Mouse (Mus musculus): ENCODE measurements at regions not wholly inside any gene's neighbourhood (a gene's known extent, or its start where the extent isn't known, plus 50 kb on each side); places are given as distances from the start of the nearest gene placed in this dataset.

- H3K9ac ChIP-seq = no peak overlapping the region
- WGBS = 84% methylated on average over 4 of the region's 4 CpGs
- H3K27ac ChIP-seq = no peak overlapping the region
- H3K27me3 ChIP-seq = no peaks in the 10 kb centered on the region
- no peaks in the 10 kb centered on the region for H3K36me3 ChIP-seq
- H3K9me3 ChIP-seq = no peaks in the 10 kb centered on the region
- no peaks in the 10 kb centered on the region for H3K4me1 ChIP-seq (replicated peaks)
- H3K4me2 ChIP-seq = no peak overlapping the region
- no peak for ATAC-seq (ENCODE audit: low FRiP score)
- H3K4me3 ChIP-seq = no peak overlapping the region
Observed at GRCm38 (mm10) chr4:47781039-47781438, 263.9 kb upstream of the Nr4a3 start.

- no peaks in the 10 kb centered on the region for H3K4me1 ChIP-seq (replicated peaks)
- H3K9ac ChIP-seq = no peak overlapping the region
- H3K27me3 ChIP-seq = no peaks in the 10 kb centered on the region
- ATAC-seq (ENCODE audit: low FRiP score) = no peak
- H3K9me3 ChIP-seq = no peaks in the 10 kb centered on the region
- no peak overlapping the region for H3K27ac ChIP-seq
- WGBS = 76% methylated on average over 4 of the region's 4 CpGs
- no peak overlapping the region for H3K4me3 ChIP-seq
- no peaks in the 10 kb centered on the region for H3K36me3 ChIP-seq
- H3K4me2 ChIP-seq = no peak overlapping the region
Observed at GRCm38 (mm10) chr4:47796977-47797376, 248.0 kb upstream of the Nr4a3 start.

- Histone ChIP-seq H3K36me3 (no peaks in the 10 kb centered on the region), H3K9ac (no peak overlapping the region), H3K27ac (no peak overlapping the region), H3K9me3 (no peaks in the 10 kb centered on the region), H3K4me3 (no peak overlapping the region), H3K27me3 (no peaks in the 10 kb centered on the region), H3K4me2 (no peak overlapping the region), H3K4me1 (replicated peaks) (no peaks in the 10 kb centered on the region)
- no peak for ATAC-seq (ENCODE audit: low FRiP score)
- WGBS = 95% methylated on average over 5 of the region's 5 CpGs
Observed at GRCm38 (mm10) chr4:47799165-47799564, 245.8 kb upstream of the Nr4a3 start.

GRCm38 (mm10) chr4:47803111-47803510 lies 241.8 kb upstream of the Nr4a3 start:
- no peak for ATAC-seq (ENCODE audit: low FRiP score)
- H3K9ac ChIP-seq = no peak overlapping the region
- H3K9me3 ChIP-seq = no peaks in the 10 kb centered on the region
- no peaks in the 10 kb centered on the region for H3K36me3 ChIP-seq
- no peaks in the 10 kb centered on the region for H3K4me1 ChIP-seq (replicated peaks)
- H3K4me3 ChIP-seq = no peak overlapping the region
- H3K4me2 ChIP-seq = no peak overlapping the region
- no peak overlapping the region for H3K27ac ChIP-seq
- no peaks in the 10 kb centered on the region for H3K27me3 ChIP-seq
- WGBS = 87% methylated on average over 3 of the region's 3 CpGs

GRCm38 (mm10) chr4:47807877-47808276 lies 237.1 kb upstream of the Nr4a3 start:
- no peaks in the 10 kb centered on the region for H3K36me3 ChIP-seq
- H3K9ac ChIP-seq = no peak overlapping the region
- no peak for ATAC-seq (ENCODE audit: low FRiP score)
- no peak overlapping the region for H3K27ac ChIP-seq
- H3K4me2 ChIP-seq = no peak overlapping the region
- no peaks in the 10 kb centered on the region for H3K9me3 ChIP-seq
- no peak overlapping the region for H3K4me3 ChIP-seq
- 2% methylated on average over 3 of the region's 3 CpGs for WGBS
- no peaks in the 10 kb centered on the region for H3K4me1 ChIP-seq (replicated peaks)
- no peaks in the 10 kb centered on the region for H3K27me3 ChIP-seq

GRCm38 (mm10) chr4:47814030-47814429 lies 230.9 kb upstream of the Nr4a3 start:
- H3K27ac ChIP-seq = no peak overlapping the region
- no peak for ATAC-seq (ENCODE audit: low FRiP score)
- H3K4me1 ChIP-seq (replicated peaks) = no peaks in the 10 kb centered on the region
- no peak overlapping the region for H3K4me2 ChIP-seq
- no peak overlapping the region for H3K4me3 ChIP-seq
- 88% methylated on average over 7 of the region's 7 CpGs for WGBS
- no peak overlapping the region for H3K9ac ChIP-seq
- H3K9me3 ChIP-seq = no peaks in the 10 kb centered on the region
- H3K36me3 ChIP-seq = no peaks in the 10 kb centered on the region
- no peaks in the 10 kb centered on the region for H3K27me3 ChIP-seq

- no peak overlapping the region for H3K27ac ChIP-seq
- H3K4me2 ChIP-seq = no peak overlapping the region
- no peaks in the 10 kb centered on the region for H3K9me3 ChIP-seq
- WGBS = 90% methylated on average over 18 of the region's 18 CpGs
- H3K4me1 ChIP-seq (replicated peaks) = no peaks in the 10 kb centered on the region
- no peak for ATAC-seq (ENCODE audit: low FRiP score)
- no peaks in the 10 kb centered on the region for H3K27me3 ChIP-seq
- H3K4me3 ChIP-seq = no peak overlapping the region
- no peak overlapping the region for H3K9ac ChIP-seq
- H3K36me3 ChIP-seq = no peaks in the 10 kb centered on the region
Observed at GRCm38 (mm10) chr4:47818371-47819159, 226.4 kb upstream of the Nr4a3 start.

- no peak for ATAC-seq (ENCODE audit: low FRiP score)
- Histone ChIP-seq H3K27me3 (no peaks in the 10 kb centered on the region), H3K9ac (no peak overlapping the region), H3K4me3 (no peak overlapping the region), H3K36me3 (no peaks in the 10 kb centered on the region), H3K27ac (no peak overlapping the region), H3K9me3 (no peaks in the 10 kb centered on the region), H3K4me2 (no peak overlapping the region), H3K4me1 (replicated peaks) (no peaks in the 10 kb centered on the region)
- 100% methylated on average over 1 of the region's 1 CpGs for WGBS
Observed at GRCm38 (mm10) chr4:47820562-47820961, 224.4 kb upstream of the Nr4a3 start.

- no peak for ATAC-seq (ENCODE audit: low FRiP score)
- no peak overlapping the region for H3K27ac ChIP-seq
- WGBS = 87% methylated on average over 9 of the region's 9 CpGs
Observed at GRCm38 (mm10) chr4:47823299-47823698, 221.7 kb upstream of the Nr4a3 start.

GRCm38 (mm10) chr4:47824083-47824482 lies 220.9 kb upstream of the Nr4a3 start:
- Histone ChIP-seq H3K27me3 (no peaks in the 10 kb centered on the region), H3K4me3 (no peak overlapping the region), H3K27ac (no peak overlapping the region), H3K4me2 (no peak overlapping the region), H3K36me3 (no peaks in the 10 kb centered on the region), H3K4me1 (replicated peaks) (no peaks in the 10 kb centered on the region), H3K9me3 (no peaks in the 10 kb centered on the region), H3K9ac (no peak overlapping the region)
- ATAC-seq (ENCODE audit: low FRiP score) = no peak
- WGBS = 90% methylated on average over 15 of the region's 15 CpGs

More at GRCm38 (mm10) chr4:47823299-47823698, 221.7 kb upstream of the Nr4a3 start:
- no peaks in the 10 kb centered on the region for H3K9me3 ChIP-seq
- no peak overlapping the region for H3K4me2 ChIP-seq
- H3K27me3 ChIP-seq = no peaks in the 10 kb centered on the region
- no peaks in the 10 kb centered on the region for H3K4me1 ChIP-seq (replicated peaks)
- no peak overlapping the region for H3K9ac ChIP-seq
- no peak overlapping the region for H3K4me3 ChIP-seq
- no peaks in the 10 kb centered on the region for H3K36me3 ChIP-seq

- no peaks in the 10 kb centered on the region for H3K4me1 ChIP-seq (replicated peaks)
- no peak overlapping the region for H3K4me2 ChIP-seq
- no peaks in the 10 kb centered on the region for H3K9me3 ChIP-seq
- H3K36me3 ChIP-seq = no peaks in the 10 kb centered on the region
- H3K27ac ChIP-seq = no peak overlapping the region
- 75% methylated on average over 2 of the region's 2 CpGs for WGBS
- H3K4me3 ChIP-seq = no peak overlapping the region
- no peak overlapping the region for H3K9ac ChIP-seq
- no peaks in the 10 kb centered on the region for H3K27me3 ChIP-seq
- no peak for ATAC-seq (ENCODE audit: low FRiP score)
Observed at GRCm38 (mm10) chr4:47832905-47833304, 212.0 kb upstream of the Nr4a3 start.

GRCm38 (mm10) chr4:47838411-47838810 lies 206.5 kb upstream of the Nr4a3 start:
- no peak for ATAC-seq (ENCODE audit: low FRiP score)
- Histone ChIP-seq H3K27ac (no peak overlapping the region), H3K36me3 (no peaks in the 10 kb centered on the region), H3K27me3 (no peaks in the 10 kb centered on the region), H3K4me3 (no peak overlapping the region), H3K9me3 (no peaks in the 10 kb centered on the region), H3K4me2 (no peak overlapping the region), H3K9ac (no peak overlapping the region), H3K4me1 (replicated peaks) (no peaks in the 10 kb centered on the region)
- WGBS = 86% methylated on average over 2 of the region's 2 CpGs

- no peak for ATAC-seq (ENCODE audit: low FRiP score)
- H3K9ac ChIP-seq = no peak overlapping the region
- no peak overlapping the region for H3K27ac ChIP-seq
- no peak overlapping the region for H3K4me2 ChIP-seq
- H3K27me3 ChIP-seq = no peaks in the 10 kb centered on the region
- WGBS = 47% methylated on average over 3 of the region's 3 CpGs
- no peaks in the 10 kb centered on the region for H3K36me3 ChIP-seq
- no peaks in the 10 kb centered on the region for H3K9me3 ChIP-seq
- H3K4me1 ChIP-seq (replicated peaks) = peaks cover 11% of the 10 kb centered on the region; the same call in 1 of the 2 replicates
- H3K4me3 ChIP-seq = no peak overlapping the region
Observed at GRCm38 (mm10) chr4:47842128-47842656, 202.8 kb upstream of the Nr4a3 start.
